Mouse (Mus musculus): Measurements from ENCODE around the gene Zfp426.

- peak; percentile 68 for TF ChIP-seq ZMIZ1 (IDR thresholded peaks at IDR 0.05; ENCODE audit: low read depth, low read length)
- TF ChIP-seq POLR2A (IDR thresholded peaks at IDR 0.05; ENCODE audit: low read depth, low read length) = peak; percentile 91
- TF ChIP-seq CTCF (conservative IDR thresholded peaks at IDR 0.05 in 1 of 2, IDR thresholded peaks at IDR 0.05 in 1 of 2; ENCODE audit: low read depth in 2 of 2, low read length in 2 of 2) = no peak
- TF ChIP-seq E2F4 (IDR thresholded peaks at IDR 0.05; ENCODE audit: insufficient replicate concordance, low read depth, low read length) = no peak
- TF ChIP-seq EP300 (IDR thresholded peaks at IDR 0.05; ENCODE audit: low read length) = peak; percentile 34; the same call in 1 of the 2 replicates
- TF ChIP-seq RAD21 (IDR thresholded peaks at IDR 0.05; ENCODE audit: low read depth, low read length) = no peak
These were observed at the start of gene Zfp426 for GRCm38 (mm10) chr9:20492527-20493233.
